Mouse (Mus musculus): Measurements from ENCODE around the gene Eif2b3. TPM values are rescaled to one million over a fixed set of nuclear protein-coding genes. Genes with fewer than 3 reads are reported as not detected.

Eif2b3 gene
- polyA plus RNA-seq, 1 experiment from 2014 or later: 46.1 TPM

GRCm38 (mm10) chr4:117115592-117115991 lies 96.4 kb downstream of the Eif2b3 start:
- Histone ChIP-seq H3K9me3 (replicated peaks) (no peaks in the 10 kb centered on the region), H3K4me2 (no peak overlapping the region), H3K4me3 (replicated peaks) (no peak overlapping the region), H3K27ac (replicated peaks) (no peak overlapping the region), H3K36me3 (peaks cover 42% of the 10 kb centered on the region), H3K9ac (replicated peaks) (no peak overlapping the region), H3K27me3 (replicated peaks) (no peaks in the 10 kb centered on the region), H3K4me1 (peaks cover 8% of the 10 kb centered on the region)
- ATAC-seq (ENCODE audit: low FRiP score): no peak
- 90% methylated on average over 5 of the region's 5 CpGs for WGBS

- WGBS: 95% methylated on average over 7 of the region's 7 CpGs
- H3K27me3 ChIP-seq (replicated peaks): no peaks in the 10 kb centered on the region
- H3K27ac ChIP-seq (replicated peaks): no peak overlapping the region
- no peak overlapping the region for H3K9ac ChIP-seq (replicated peaks)
- no peaks in the 10 kb centered on the region for H3K9me3 ChIP-seq (replicated peaks)
- ATAC-seq (ENCODE audit: low FRiP score): no peak
- peaks cover 15% of the 10 kb centered on the region for H3K4me1 ChIP-seq
- H3K4me2 ChIP-seq: no peak overlapping the region
- no peak overlapping the region for H3K4me3 ChIP-seq (replicated peaks)
- H3K36me3 ChIP-seq: peaks cover 26% of the 10 kb centered on the region
Measured at GRCm38 (mm10) chr4:117117931-117118330, 98.7 kb downstream of the Eif2b3 start.

GRCm38 (mm10) chr4:117119636-117120035 lies 100.4 kb downstream of the Eif2b3 start:
- Histone ChIP-seq H3K27me3 (replicated peaks) (no peaks in the 10 kb centered on the region), H3K9ac (replicated peaks) (peak overlapping the region; percentile 75), H3K36me3 (peaks cover 10% of the 10 kb centered on the region), H3K27ac (replicated peaks) (peak overlapping the region; percentile 92), H3K9me3 (replicated peaks) (no peaks in the 10 kb centered on the region), H3K4me1 (peaks cover 19% of the 10 kb centered on the region), H3K4me2 (peak overlapping the region; percentile 97), H3K4me3 (replicated peaks) (peak overlapping the region; percentile 81)
- no peak; the same call in 1 of the 2 replicates for ATAC-seq (ENCODE audit: low FRiP score)
- WGBS: 70% methylated on average over 5 of the region's 5 CpGs

GRCm38 (mm10) chr4:117120052-117120444 lies 100.8 kb downstream of the Eif2b3 start:
- no peaks in the 10 kb centered on the region for H3K9me3 ChIP-seq (replicated peaks)
- H3K9ac ChIP-seq (replicated peaks): peak overlapping the region; percentile 75
- no peaks in the 10 kb centered on the region for H3K27me3 ChIP-seq (replicated peaks)
- peak; percentile 18; the same call in 1 of the 2 replicates for ATAC-seq (ENCODE audit: low FRiP score)
- H3K4me3 ChIP-seq (replicated peaks): peak overlapping the region; percentile 81
- H3K36me3 ChIP-seq: peaks cover 6% of the 10 kb centered on the region
- H3K27ac ChIP-seq (replicated peaks): peak overlapping the region; percentile 92
- H3K4me2 ChIP-seq: peak overlapping the region; percentile 97
- whole genome bisulfite sequencing: 6% methylated on average over 10 of the region's 10 CpGs
- peaks cover 23% of the 10 kb centered on the region for H3K4me1 ChIP-seq

- Histone ChIP-seq H3K9me3 (replicated peaks) (no peaks in the 10 kb centered on the region), H3K36me3 (0 out of 2 replicates have a peak, but pooled peaks cover under 1% of the 10 kb centered on the region), H3K4me2 (peak overlapping the region; percentile 97), H3K9ac (replicated peaks) (peak overlapping the region; percentile 75), H3K27ac (replicated peaks) (peak overlapping the region; percentile 92), H3K4me3 (replicated peaks) (peak overlapping the region; percentile 81), H3K4me1 (peaks cover 30% of the 10 kb centered on the region), H3K27me3 (replicated peaks) (no peaks in the 10 kb centered on the region)
- ATAC-seq (ENCODE audit: low FRiP score): peak; percentile 94
- under 1% methylated on average over 69 of the region's 69 CpGs for WGBS
Measured at GRCm38 (mm10) chr4:117120445-117121414, 101.5 kb downstream of the Eif2b3 start.

- Histone ChIP-seq H3K4me3 (replicated peaks) (no peak overlapping the region), H3K36me3 (peaks cover 2% of the 10 kb centered on the region; the same call in 1 of the 2 replicates), H3K9ac (replicated peaks) (no peak overlapping the region), H3K27me3 (replicated peaks) (no peaks in the 10 kb centered on the region), H3K4me2 (no peak overlapping the region), H3K27ac (replicated peaks) (no peak overlapping the region), H3K9me3 (replicated peaks) (no peaks in the 10 kb centered on the region), H3K4me1 (peaks cover 36% of the 10 kb centered on the region)
- 91% methylated on average over 4 of the region's 4 CpGs for WGBS
- no peak for ATAC-seq (ENCODE audit: low FRiP score)
Measured at GRCm38 (mm10) chr4:117122209-117122608, 103.0 kb downstream of the Eif2b3 start.

- WGBS: 85% methylated on average over 7 of the region's 9 CpGs
- H3K4me2 ChIP-seq: no peak overlapping the region
- no peak for ATAC-seq (ENCODE audit: low FRiP score)
- H3K9me3 ChIP-seq (replicated peaks): no peaks in the 10 kb centered on the region
- H3K4me3 ChIP-seq (replicated peaks): no peak overlapping the region
- peaks cover 36% of the 10 kb centered on the region for H3K4me1 ChIP-seq
- H3K27me3 ChIP-seq (replicated peaks): no peaks in the 10 kb centered on the region
- H3K9ac ChIP-seq (replicated peaks): no peak overlapping the region
- peaks cover 11% of the 10 kb centered on the region for H3K36me3 ChIP-seq
- H3K27ac ChIP-seq (replicated peaks): no peak overlapping the region
Measured at GRCm38 (mm10) chr4:117123546-117124217, 104.5 kb downstream of the Eif2b3 start.

- ATAC-seq (ENCODE audit: low FRiP score): no peak
- Histone ChIP-seq H3K4me3 (replicated peaks) (no peak overlapping the region), H3K27me3 (replicated peaks) (no peaks in the 10 kb centered on the region), H3K27ac (replicated peaks) (no peak overlapping the region), H3K9me3 (replicated peaks) (no peaks in the 10 kb centered on the region), H3K4me1 (peaks cover 36% of the 10 kb centered on the region), H3K9ac (replicated peaks) (no peak overlapping the region), H3K4me2 (no peak overlapping the region), H3K36me3 (peaks cover 16% of the 10 kb centered on the region)
- WGBS: 85% methylated on average over 3 of the region's 3 CpGs
Measured at GRCm38 (mm10) chr4:117124218-117124517, 105.0 kb downstream of the Eif2b3 start.

- peaks cover 21% of the 10 kb centered on the region for H3K36me3 ChIP-seq
- H3K27ac ChIP-seq (replicated peaks): peak overlapping the region; percentile 76
- WGBS: 70% methylated on average over 14 of the region's 14 CpGs
- peaks cover 30% of the 10 kb centered on the region for H3K4me1 ChIP-seq
- H3K9me3 ChIP-seq (replicated peaks): no peaks in the 10 kb centered on the region
- peak overlapping the region; percentile 13 for H3K4me2 ChIP-seq
- H3K9ac ChIP-seq (replicated peaks): peak overlapping the region; percentile 43; the same call in 1 of the 2 replicates
- H3K4me3 ChIP-seq (replicated peaks): no peak overlapping the region
- no peak for ATAC-seq (ENCODE audit: low FRiP score)
- H3K27me3 ChIP-seq (replicated peaks): no peaks in the 10 kb centered on the region
Measured at GRCm38 (mm10) chr4:117124518-117125347, 105.5 kb downstream of the Eif2b3 start.

GRCm38 (mm10) chr4:117125348-117125909 lies 106.2 kb downstream of the Eif2b3 start, which contains the start of gene Btbd19:
Gene Btbd19 (minus strand): TSS chr4:117125725.
- 29% methylated on average over 8 of the region's 8 CpGs for WGBS
- Histone ChIP-seq H3K36me3 (peaks cover 28% of the 10 kb centered on the region), H3K27ac (replicated peaks) (peak within 1 kb of the TSS; percentile 76), H3K4me3 (replicated peaks) (no peak within 1 kb of the TSS), H3K9ac (replicated peaks) (peak within 1 kb of the TSS; percentile 43), H3K27me3 (replicated peaks) (no peaks in the 10 kb centered on the region), H3K4me1 (peaks cover 27% of the 10 kb centered on the region), H3K9me3 (replicated peaks) (no peaks in the 10 kb centered on the region), H3K4me2 (peak within 1 kb of the TSS; percentile 13)
- ATAC-seq (ENCODE audit: low FRiP score): 0 out of 2 replicates have a peak, but pooled peaks have one; percentile 10
